Mouse (Mus musculus): ENCODE results near the gene Ddx58.

The Ddx58 gene

GRCm38 (mm10) chr4:40236829-40237228 lies 2.8 kb downstream of the Ddx58 start:
- intact Hi-C loops (cut with DNase I), result loop anchor here (5.0 kb wide), 1 partner anchor 40 kb away; the partner anchor contains the start of gene Ndufb6

GRCm38 (mm10) chr4:40234256-40234655 lies 5.4 kb downstream of the Ddx58 start:
- intact Hi-C loops (cut with DNase I), result no loop called here

- intact Hi-C loops (cut with DNase I), result no loop called here
Measured at GRCm38 (mm10) chr4:40233062-40233664, 6.5 kb downstream of the Ddx58 start.

GRCm38 (mm10) chr4:40229723-40230122 lies 9.9 kb downstream of the Ddx58 start:
- intact Hi-C loops (cut with DNase I), result no loop called here

- intact Hi-C loops (cut with DNase I), result no loop called here
Measured at GRCm38 (mm10) chr4:40227886-40228285, 11.7 kb downstream of the Ddx58 start.

- intact Hi-C loops (cut with DNase I), result no loop called here
Measured at GRCm38 (mm10) chr4:40227131-40227530, 12.5 kb downstream of the Ddx58 start.

- intact Hi-C loops (cut with DNase I), result no loop called here
Measured at GRCm38 (mm10) chr4:40226095-40226494, 13.5 kb downstream of the Ddx58 start.

GRCm38 (mm10) chr4:40221876-40222585 lies 17.6 kb downstream of the Ddx58 start:
- intact Hi-C loops (cut with DNase I), result no loop called here

GRCm38 (mm10) chr4:40221004-40221760 lies 18.4 kb downstream of the Ddx58 start:
- intact Hi-C loops (cut with DNase I), result no loop called here

GRCm38 (mm10) chr4:40220437-40220836 lies 19.2 kb downstream of the Ddx58 start:
- intact Hi-C loops (cut with DNase I), result no loop called here

GRCm38 (mm10) chr4:40218382-40218781 lies 21.2 kb downstream of the Ddx58 start:
- intact Hi-C loops (cut with DNase I), result no loop called here

GRCm38 (mm10) chr4:40217910-40218309 lies 21.7 kb downstream of the Ddx58 start:
- intact Hi-C loops (cut with DNase I), result no loop called here

GRCm38 (mm10) chr4:40212177-40212576 lies 27.5 kb downstream of the Ddx58 start:
- intact Hi-C loops (cut with DNase I), result no loop called here

GRCm38 (mm10) chr4:40207701-40208100 lies 31.9 kb downstream of the Ddx58 start:
- intact Hi-C loops (cut with DNase I), result no loop called here

- intact Hi-C loops (cut with DNase I), result no loop called here
Measured at GRCm38 (mm10) chr4:40205231-40205903, 34.3 kb downstream of the Ddx58 start.

GRCm38 (mm10) chr4:40204374-40204773 lies 35.3 kb downstream of the Ddx58 start:
- intact Hi-C loops (cut with DNase I), result no loop called here

- intact Hi-C loops (cut with DNase I), result no loop called here
Measured at GRCm38 (mm10) chr4:40202205-40202604, 37.4 kb downstream of the Ddx58 start.

GRCm38 (mm10) chr4:40195336-40195735 lies 44.3 kb downstream of the Ddx58 start:
- intact Hi-C loops (cut with DNase I), result no loop called here

- intact Hi-C loops (cut with DNase I), result no loop called here
Measured at GRCm38 (mm10) chr4:40193461-40193860, 46.2 kb downstream of the Ddx58 start.

- intact Hi-C loops (cut with DNase I), result no loop called here
Measured at GRCm38 (mm10) chr4:40192246-40192645, 47.4 kb downstream of the Ddx58 start.

- intact Hi-C loops (cut with DNase I), result no loop called here
Measured at GRCm38 (mm10) chr4:40187956-40188355, 51.7 kb downstream of the Ddx58 start.

- intact Hi-C loops (cut with DNase I), result loop anchor here (5.0 kb wide), 1 partner anchor 47 kb away; no protein-coding TSS in a partner anchor
Measured at GRCm38 (mm10) chr4:40184470-40184869, 55.2 kb downstream of the Ddx58 start.

Data from adrenal gland (tissue).